Mouse (Mus musculus) MEL (cell line): ENCODE results near the gene Gm10840. TPM values are rescaled to one million over a fixed set of nuclear protein-coding genes. Genes with fewer than 3 reads are reported as not detected.
A peak's percentile ranks its signal among the peaks of the same experiment; 100 is the strongest.

Source experiments
- DNase-seq: peaks from one replicate; pipeline ENCODE4 v3.0.0; 2011; ENCODE audit warnings: low read depth, low spot score
- H3K27ac ChIP-seq: 2 replicates; pipeline ENCODE4 v1.5.1; 2012; ENCODE audit warnings: low read depth, mild to moderate bottlenecking, control low read depth, low read length, moderate library complexity; ENCODE audit not compliant: control insufficient read depth
- H3K27me3 ChIP-seq, 2 experiments: fragments of 150-350 bp in 1 of 2; sonication (generic) in 1 of 2; 2 replicates each; pipeline ENCODE4 v1.6.1; 2012; ENCODE audit warnings: low read length in 2 of 2, mild to moderate bottlenecking in 2 of 2, improper control_type of control experiment in 1 of 2, moderate library complexity in 1 of 2; ENCODE audit not compliant: insufficient read depth in 2 of 2, control insufficient read depth in 1 of 2
- H3K36me3 ChIP-seq, 2 experiments: 2 replicates each; pipeline ENCODE4 v1.6.1; 2012 to 2014; ENCODE audit warnings: low read length in 2 of 2, improper control_type of control experiment in 1 of 2, inconsistent platforms in 1 of 2, mild to moderate bottlenecking in 1 of 2; ENCODE audit not compliant: insufficient read depth in 2 of 2, control insufficient read depth in 1 of 2
- H3K4me1 ChIP-seq, 2 experiments: fragments of 150-350 bp in 1 of 2; sonication (generic) in 1 of 2; 2 replicates each; pipeline ENCODE4 v1.6.1; 2012; ENCODE audit warnings: low read length in 2 of 2, improper control_type of control experiment in 1 of 2, mild to moderate bottlenecking in 1 of 2; ENCODE audit not compliant: insufficient read depth in 2 of 2, control insufficient read depth in 1 of 2
- H3K4me3 ChIP-seq, 2 experiments: fragments of 150-350 bp in 1 of 2; sonication (generic) in 1 of 2; 2 replicates each; pipeline ENCODE4 v1.5.1; 2012; ENCODE audit warnings: low read depth in 2 of 2, low read length in 2 of 2, mild to moderate bottlenecking in 2 of 2, moderate library complexity in 2 of 2, control low read depth in 1 of 2, improper control_type of control experiment in 1 of 2; ENCODE audit not compliant: control insufficient read depth in 1 of 2, insufficient read depth in 1 of 2
- H3K79me2 ChIP-seq: 2 replicates; pipeline ENCODE4 v1.6.1; 2012; ENCODE audit warnings: mild to moderate bottlenecking, low read length, moderate library complexity; ENCODE audit not compliant: control insufficient read depth, poor library complexity, insufficient read depth
- H3K9ac ChIP-seq: 2 replicates; pipeline ENCODE4 v1.6.1; 2012; ENCODE audit warnings: low read depth, mild to moderate bottlenecking, control low read depth, low read length, moderate library complexity; ENCODE audit not compliant: control insufficient read depth, poor library complexity, severe bottlenecking
- H3K9me3 ChIP-seq: fragments of 150-350 bp; sonication (generic); replicated peaks from 2 replicates; pipeline ENCODE4 v1.6.1; 2012; ENCODE audit warnings: mild to moderate bottlenecking, low read length, improper control_type of control experiment, moderate library complexity; ENCODE audit not compliant: insufficient read depth
- BHLHE40 ChIP-seq: IDR thresholded peaks from 2 replicates; pipeline ENCODE4 v1.6.1; 2012; ENCODE audit warnings: low read depth, mild to moderate bottlenecking, inconsistent platforms, low read length, improper control_type of control experiment, borderline replicate concordance
- CHD1 ChIP-seq: IDR thresholded peaks from 2 replicates; pipeline ENCODE4 v1.6.1; 2012; ENCODE audit warnings: low read depth, mild to moderate bottlenecking, inconsistent platforms, low read length, improper control_type of control experiment
- CTCF ChIP-seq, 3 experiments: IDR thresholded peaks in 2 of 3; conservative IDR thresholded peaks in 1 of 3; 2 replicates each; pipeline ENCODE4 v1.5.1; 2011 to 2012; ENCODE audit warnings: low read length in 3 of 3, low read depth in 2 of 3, mild to moderate bottlenecking in 2 of 3, improper control_type of control experiment in 1 of 3, inconsistent platforms in 1 of 3, mixed read lengths in 1 of 3, moderate library complexity in 1 of 3; ENCODE audit not compliant: control insufficient read depth in 1 of 3, insufficient read depth in 1 of 3, poor library complexity in 1 of 3, severe bottlenecking in 1 of 3
- E2F4 ChIP-seq: IDR thresholded peaks from 2 replicates; pipeline ENCODE4 v1.6.1; 2011; ENCODE audit warnings: low read depth, low read length, improper control_type of control experiment, borderline replicate concordance
- GABPA ChIP-seq: IDR thresholded peaks from 2 replicates; pipeline ENCODE4 v1.6.1; 2012; ENCODE audit warnings: low read depth, mild to moderate bottlenecking, inconsistent platforms, low read length, improper control_type of control experiment, moderate library complexity
- GATA1 ChIP-seq: IDR thresholded peaks from 2 replicates; pipeline ENCODE4 v1.6.1; 2011; ENCODE audit warnings: low read depth, low read length, improper control_type of control experiment
- MAX ChIP-seq: IDR thresholded peaks from 2 replicates; pipeline ENCODE4 v1.6.1; 2011; ENCODE audit warnings: low read length, improper control_type of control experiment
- MAZ ChIP-seq: IDR thresholded peaks from 2 replicates; pipeline ENCODE4 v1.6.1; 2012; ENCODE audit warnings: low read depth, mild to moderate bottlenecking, inconsistent platforms, low read length, improper control_type of control experiment
- MEF2A ChIP-seq: IDR thresholded peaks from 2 replicates; pipeline ENCODE4 v1.6.1; 2014; ENCODE audit warnings: low read depth, mild to moderate bottlenecking, inconsistent platforms, low read length, improper control_type of control experiment; ENCODE audit not compliant: poor library complexity, insufficient replicate concordance, severe bottlenecking; ENCODE audit errors: extremely low read depth
- MXI1 ChIP-seq: IDR thresholded peaks from 2 replicates; pipeline ENCODE4 v1.6.1; 2011; ENCODE audit warnings: mild to moderate bottlenecking, low read depth, low read length, improper control_type of control experiment
- MYB ChIP-seq: IDR thresholded peaks from 2 replicates; pipeline ENCODE4 v1.6.1; 2011; ENCODE audit warnings: mild to moderate bottlenecking, low read depth, low read length, improper control_type of control experiment
- NRF1 ChIP-seq: IDR thresholded peaks from 2 replicates; pipeline ENCODE4 v1.6.1; 2014; ENCODE audit warnings: low read depth, mild to moderate bottlenecking, inconsistent platforms, low read length, improper control_type of control experiment, moderate library complexity; ENCODE audit not compliant: poor library complexity, insufficient read depth, severe bottlenecking
- POLR2AphosphoS2 ChIP-seq: IDR thresholded peaks from 2 replicates; pipeline ENCODE4 v1.6.1; 2011; ENCODE audit warnings: low read length, improper control_type of control experiment
- POLR2AphosphoS5 ChIP-seq: IDR thresholded peaks from 2 replicates; pipeline ENCODE4 v1.6.1; 2012; ENCODE audit warnings: low read depth, borderline replicate concordance, mild to moderate bottlenecking, inconsistent platforms, low read length, moderate library complexity, mixed read lengths
- RAD21 ChIP-seq: IDR thresholded peaks from 2 replicates; pipeline ENCODE4 v1.6.1; 2011; ENCODE audit warnings: mild to moderate bottlenecking, low read depth, low read length, improper control_type of control experiment
- SMC3 ChIP-seq: IDR thresholded peaks from 2 replicates; pipeline ENCODE4 v1.6.1; 2011; ENCODE audit warnings: low read depth, low read length, improper control_type of control experiment
- TBP ChIP-seq: IDR thresholded peaks from 2 replicates; pipeline ENCODE4 v1.8.0; 2011; ENCODE audit warnings: low read depth, low read length, improper control_type of control experiment
- TCF12 ChIP-seq: IDR thresholded peaks from 2 replicates; pipeline ENCODE4 v1.6.1; 2014; ENCODE audit warnings: low read depth, mild to moderate bottlenecking, inconsistent platforms, low read length, improper control_type of control experiment, moderate library complexity
- UBTF ChIP-seq: IDR thresholded peaks from 2 replicates; pipeline ENCODE4 v1.6.1; 2012; ENCODE audit warnings: low read depth, mild to moderate bottlenecking, inconsistent platforms, low read length, improper control_type of control experiment, moderate library complexity, borderline replicate concordance; ENCODE audit not compliant: insufficient read depth
- USF2 ChIP-seq, 2 experiments: IDR thresholded peaks; 2 replicates each; pipeline ENCODE4 v1.6.1; 2011 to 2012; ENCODE audit warnings: improper control_type of control experiment in 2 of 2, low read length in 2 of 2, borderline replicate concordance in 1 of 2, inconsistent platforms in 1 of 2, low read depth in 1 of 2, mild to moderate bottlenecking in 1 of 2; ENCODE audit not compliant: insufficient read depth in 1 of 2
- ZC3H11A ChIP-seq: IDR thresholded peaks from 2 replicates; pipeline ENCODE4 v1.6.1; 2012; ENCODE audit warnings: low read depth, mild to moderate bottlenecking, inconsistent platforms, low read length, improper control_type of control experiment
- ZKSCAN1 ChIP-seq: IDR thresholded peaks from 2 replicates; pipeline ENCODE4 v1.6.1; 2012; ENCODE audit warnings: low read depth, mild to moderate bottlenecking, inconsistent platforms, low read length, improper control_type of control experiment, moderate library complexity
- ZMIZ1 ChIP-seq: IDR thresholded peaks from 2 replicates; pipeline ENCODE4 v1.6.1; 2012; ENCODE audit warnings: low read depth, mild to moderate bottlenecking, inconsistent platforms, low read length, improper control_type of control experiment, moderate library complexity
- polyA plus RNA-seq, 2 experiments: library from polyadenylated mRNA; stranded (reverse) in 1 of 2; unstranded in 1 of 2; fragments of >175 nt in 1 of 2; fragments of >200 nt in 1 of 2; gene quantifications; 2 replicates each; pipeline versions ENCODE4 v1.2.1 to v1.2.4; 2012; ENCODE audit warnings: low replicate concordance in 2 of 2, low read depth in 1 of 2; ENCODE audit not compliant: insufficient read length in 2 of 2, insufficient read depth in 1 of 2, missing spikeins in 1 of 2
- total RNA-seq: library from RNA; depleted of rRNA; stranded (reverse); fragments of 300-350 nt; gene quantifications from 2 replicates; pipeline ENCODE4 v1.2.3, GENCODE M21; 2012

Gene Gm10840
- total and polyA plus RNA-seq, 3 experiments = not detected

DNA sequence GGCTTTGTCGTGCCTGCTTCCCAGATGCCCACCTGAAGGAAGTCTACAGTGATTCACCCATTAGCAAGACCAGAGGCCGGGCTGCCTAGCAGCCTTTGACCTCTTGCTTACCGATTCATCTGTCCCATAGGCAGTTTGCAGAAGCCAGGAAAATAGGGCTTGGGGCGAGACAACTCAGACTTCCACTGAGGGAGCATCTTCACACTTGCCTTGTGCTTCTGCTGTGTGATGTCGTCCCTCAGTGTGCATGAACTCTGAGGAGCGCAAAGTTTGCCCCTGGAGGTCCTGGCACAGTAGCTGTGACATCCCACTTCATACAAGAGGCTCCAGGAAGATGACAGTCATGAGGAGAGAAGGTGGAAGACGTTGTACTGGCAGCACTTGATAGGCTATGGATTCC is 3.5 kb upstream of the Gm10840 start:
- H3K27me3 ChIP-seq = no peaks in the 10 kb centered on the region
- no peak overlapping the region for H3K9ac ChIP-seq
- no peak overlapping the region for H3K27ac ChIP-seq
- TF ChIP-seq TCF12 = no peak
- TF ChIP-seq POLR2AphosphoS2 = peak; percentile 60
- no peak for TF ChIP-seq MEF2A
- H3K4me1 ChIP-seq = peaks cover 0 to 20% of the 10 kb centered on the region in 2 experiments; a peak in 2 of 4 replicates
- H3K36me3 ChIP-seq = peaks cover 0 to 4% of the 10 kb centered on the region in 2 experiments; a peak in 1 of 4 replicates
- no peaks in the 10 kb centered on the region for H3K9me3 ChIP-seq
- H3K4me3 ChIP-seq = no peak overlapping the region
- peaks cover 13% of the 10 kb centered on the region for H3K79me2 ChIP-seq
- no peak for DNase-seq

- Histone ChIP-seq H3K9me3 (no peaks in the 10 kb centered on the region), H3K9ac (peak overlapping the region; percentile 92), H3K27ac (peak overlapping the region; percentile 83), H3K4me1 (peaks cover 0 to 20% of the 10 kb centered on the region in 2 experiments; a peak in 2 of 4 replicates), H3K36me3 (peaks cover 0 to 4% of the 10 kb centered on the region in 2 experiments; a peak in 1 of 4 replicates), H3K27me3 (no peaks in the 10 kb centered on the region), H3K79me2 (peaks cover 13% of the 10 kb centered on the region), H3K4me3 (peak overlapping the region; percentile 85 to 97; a peak in 3 of 4 replicates)
- DNase-seq = peak; percentile 46
- TF ChIP-seq RAD21 = peak; percentile 63
- TF ChIP-seq SMC3 = peak; percentile 56
- TF ChIP-seq GABPA = no peak
- TF ChIP-seq CTCF (IDR thresholded peaks at IDR 0.05 in 2 of 3, conservative IDR thresholded peaks at IDR 0.05 in 1 of 3; ENCODE audit: control insufficient read depth in 1 of 3, insufficient read depth in 1 of 3, low read depth in 2 of 3, low read length in 3 of 3, poor library complexity in 1 of 3, severe bottlenecking in 1 of 3) = peak; percentile 33 to 67 (median 65); a peak in 5 of 6 replicates
- TF ChIP-seq MAZ = peak; percentile 51; the same call in 1 of the 2 replicates
- TF ChIP-seq BHLHE40 = no peak
- TF ChIP-seq NRF1 = no peak
Observed at GRCm38 (mm10) chr11:106158081-106158929, 2.3 kb upstream of the Gm10840 start.

GRCm38 (mm10) chr11:106158930-106159215 is 1.8 kb upstream of the Gm10840 start:
- DNase-seq = no peak
- Histone ChIP-seq H3K36me3 (peaks cover 0 to 4% of the 10 kb centered on the region in 2 experiments; a peak in 1 of 4 replicates), H3K9me3 (no peaks in the 10 kb centered on the region), H3K4me3 (peak overlapping the region; percentile 85 to 97), H3K79me2 (peaks cover 13% of the 10 kb centered on the region), H3K27me3 (no peaks in the 10 kb centered on the region), H3K27ac (peak overlapping the region; percentile 83), H3K4me1 (peaks cover 0 to 20% of the 10 kb centered on the region in 2 experiments; a peak in 2 of 4 replicates), H3K9ac (peak overlapping the region; percentile 92)
- TF ChIP-seq MXI1 (no peak), ZC3H11A (no peak), UBTF (no peak), MYB (no peak), MAX (no peak), ZMIZ1 (no peak), USF2 (IDR thresholded peaks at IDR 0.05; ENCODE audit: borderline replicate concordance in 1 of 2, insufficient read depth in 1 of 2, low read depth in 1 of 2, low read length in 2 of 2) (no peak), ZKSCAN1 (no peak), POLR2AphosphoS2 (no peak), E2F4 (no peak), POLR2AphosphoS5 (no peak), MAZ (no peak), TBP (no peak), CHD1 (no peak), TCF12 (no peak), GATA1 (no peak), MEF2A (no peak)
